Mouse (Mus musculus): ENCODE data around the gene A630073D07Rik.
"Not testable (repeated sequence)": the region's sequence is repeated elsewhere in the genome, so short reads cannot be mapped to it uniquely, and the experiment has no call there.

- not testable (repeated sequence) for TF ChIP-seq CTCF (IDR thresholded peaks at IDR 0.05; ENCODE audit: borderline replicate concordance, extremely low read depth, insufficient read depth, insufficient read length); POLR2A (IDR thresholded peaks at IDR 0.05; ENCODE audit: borderline replicate concordance, extremely low read depth, insufficient read depth, insufficient read length, poor library complexity, severe bottlenecking)
These were observed 55.7 kb downstream of the A630073D07Rik start, which contains the start of gene Prp2 for GRCm38 (mm10) chr6:132595613-132596012.

Measured in brain, embryonic 14.5 days (tissue).